Mouse (Mus musculus): Measurements from ENCODE around the gene Tnp2. TPM values are rescaled to one million over a fixed set of nuclear protein-coding genes. Genes with fewer than 3 reads are reported as not detected.

The Tnp2 gene
- polyA plus RNA-seq, 1 experiment, result 0.12 TPM

- no peaks in the 10 kb centered on the region for H3K79me2 ChIP-seq (ENCODE audit: control insufficient read depth, insufficient read depth)
- TF ChIP-seq TCF12 (IDR thresholded peaks at IDR 0.05; ENCODE audit: insufficient read depth, poor library complexity, severe bottlenecking) (no peak), MYOD1 (IDR thresholded peaks at IDR 0.05; ENCODE audit: control insufficient read depth in 1 of 3, insufficient read length in 2 of 3, low read depth in 2 of 3) (no peak), TCF3 (IDR thresholded peaks at IDR 0.05; ENCODE audit: insufficient read length, low read depth) (no peak), REST (IDR thresholded peaks at IDR 0.05; ENCODE audit: insufficient read depth, insufficient read length) (no peak), POLR2AphosphoS2 (IDR thresholded peaks at IDR 0.05; ENCODE audit: insufficient read length, low read depth) (no peak), E2F4 (IDR thresholded peaks at IDR 0.05; ENCODE audit: insufficient read depth) (no peak), MAX (IDR thresholded peaks at IDR 0.05; ENCODE audit: low read depth) (no peak), SRF (IDR thresholded peaks at IDR 0.05; ENCODE audit: control insufficient read depth, insufficient read length, low read depth) (no peak), CEBPB (IDR thresholded peaks at IDR 0.05; ENCODE audit: insufficient read depth, poor library complexity, severe bottlenecking) (no peak), USF1 (IDR thresholded peaks at IDR 0.05; ENCODE audit: low read depth) (no peak)
- H3K27me3 ChIP-seq (ENCODE audit: control insufficient read depth, insufficient read depth, insufficient read length), result no peaks in the 10 kb centered on the region
- H3K4me2 ChIP-seq (ENCODE audit: low read depth), result peak overlapping the region; percentile 90
- H3K36me3 ChIP-seq (ENCODE audit: control insufficient read depth, insufficient read depth), result no peaks in the 10 kb centered on the region
- peak overlapping the region; percentile 89 for H3ac ChIP-seq (ENCODE audit: control insufficient read depth, insufficient read length)
- peak overlapping the region; percentile 0 for H3K4me3 ChIP-seq
These were observed 46.1 kb upstream of the Tnp2 start for GRCm38 (mm10) chr16:10834542-10834910.

GRCm38 (mm10) chr16:10828461-10828805 is 40.0 kb upstream of the Tnp2 start:
- no peaks in the 10 kb centered on the region for H3K79me2 ChIP-seq (ENCODE audit: control insufficient read depth, insufficient read depth)
- no peak overlapping the region for H3K4me3 ChIP-seq
- no peaks in the 10 kb centered on the region for H3K27me3 ChIP-seq (ENCODE audit: control insufficient read depth, insufficient read depth, insufficient read length)
- H3K36me3 ChIP-seq (ENCODE audit: control insufficient read depth, insufficient read depth), result no peaks in the 10 kb centered on the region
- H3ac ChIP-seq (ENCODE audit: control insufficient read depth, insufficient read length), result no peak overlapping the region
- H3K4me2 ChIP-seq (ENCODE audit: low read depth), result no peak overlapping the region
- no peak for TF ChIP-seq E2F4 (IDR thresholded peaks at IDR 0.05; ENCODE audit: insufficient read depth)
- TF ChIP-seq SRF (IDR thresholded peaks at IDR 0.05; ENCODE audit: control insufficient read depth, insufficient read length, low read depth), result no peak
- no peak for TF ChIP-seq POLR2A (IDR thresholded peaks at IDR 0.05; ENCODE audit: insufficient read length, low read depth)
- TF ChIP-seq MYOD1 (IDR thresholded peaks at IDR 0.05; ENCODE audit: control insufficient read depth in 1 of 3, insufficient read length in 2 of 3, low read depth in 2 of 3), result no peak
- no peak for TF ChIP-seq TCF3 (IDR thresholded peaks at IDR 0.05; ENCODE audit: insufficient read length, low read depth)
- no peak for TF ChIP-seq POLR2AphosphoS2 (IDR thresholded peaks at IDR 0.05; ENCODE audit: insufficient read length, low read depth)
- TF ChIP-seq MYOG (IDR thresholded peaks at IDR 0.05; ENCODE audit: control insufficient read depth in 1 of 3, insufficient read depth in 1 of 3, insufficient read length in 2 of 3, low read depth in 2 of 3), result no peak
- TF ChIP-seq CEBPB (IDR thresholded peaks at IDR 0.05; ENCODE audit: insufficient read depth, poor library complexity, severe bottlenecking), result no peak
- no peak for TF ChIP-seq TCF12 (IDR thresholded peaks at IDR 0.05; ENCODE audit: insufficient read depth, poor library complexity, severe bottlenecking)

- no peaks in the 10 kb centered on the region for H3K36me3 ChIP-seq (ENCODE audit: control insufficient read depth, insufficient read depth)
- H3ac ChIP-seq (ENCODE audit: control insufficient read depth, insufficient read length), result no peak overlapping the region
- TF ChIP-seq MYOG (IDR thresholded peaks at IDR 0.05; ENCODE audit: control insufficient read depth in 1 of 3, insufficient read depth in 1 of 3, insufficient read length in 2 of 3, low read depth in 2 of 3) (no peak), CEBPB (IDR thresholded peaks at IDR 0.05; ENCODE audit: insufficient read depth, poor library complexity, severe bottlenecking) (no peak), SRF (IDR thresholded peaks at IDR 0.05; ENCODE audit: control insufficient read depth, insufficient read length, low read depth) (no peak)
- no peaks in the 10 kb centered on the region for H3K79me2 ChIP-seq (ENCODE audit: control insufficient read depth, insufficient read depth)
- H3K27me3 ChIP-seq (ENCODE audit: control insufficient read depth, insufficient read depth, insufficient read length), result no peaks in the 10 kb centered on the region
- no peak overlapping the region for H3K4me2 ChIP-seq (ENCODE audit: low read depth)
- no peak overlapping the region for H3K4me3 ChIP-seq
These were observed 39.5 kb upstream of the Tnp2 start for GRCm38 (mm10) chr16:10827766-10828460.

- H3K4me2 ChIP-seq (ENCODE audit: low read depth), result no peak overlapping the region
- H3K27me3 ChIP-seq (ENCODE audit: control insufficient read depth, insufficient read depth, insufficient read length), result no peaks in the 10 kb centered on the region
- no peak overlapping the region for H3ac ChIP-seq (ENCODE audit: control insufficient read depth, insufficient read length)
- H3K36me3 ChIP-seq (ENCODE audit: control insufficient read depth, insufficient read depth), result no peaks in the 10 kb centered on the region
- H3K4me3 ChIP-seq, result no peak overlapping the region
- TF ChIP-seq MYOG (IDR thresholded peaks at IDR 0.05; ENCODE audit: control insufficient read depth in 1 of 3, insufficient read depth in 1 of 3, insufficient read length in 2 of 3, low read depth in 2 of 3), result no peak
- H3K79me2 ChIP-seq (ENCODE audit: control insufficient read depth, insufficient read depth), result no peaks in the 10 kb centered on the region
These were observed 38.8 kb upstream of the Tnp2 start for GRCm38 (mm10) chr16:10827269-10827668.

- no peak overlapping the region for H3K4me2 ChIP-seq (ENCODE audit: low read depth)
- H3ac ChIP-seq (ENCODE audit: control insufficient read depth, insufficient read length), result no peak overlapping the region
- no peak overlapping the region for H3K4me3 ChIP-seq
- no peaks in the 10 kb centered on the region for H3K27me3 ChIP-seq (ENCODE audit: control insufficient read depth, insufficient read depth, insufficient read length)
- TF ChIP-seq MYOG (IDR thresholded peaks at IDR 0.05; ENCODE audit: control insufficient read depth in 1 of 3, insufficient read depth in 1 of 3, insufficient read length in 2 of 3, low read depth in 2 of 3) (no peak), POLR2AphosphoS2 (IDR thresholded peaks at IDR 0.05; ENCODE audit: insufficient read length, low read depth) (no peak), CEBPB (IDR thresholded peaks at IDR 0.05; ENCODE audit: insufficient read depth, poor library complexity, severe bottlenecking) (no peak), USF1 (IDR thresholded peaks at IDR 0.05; ENCODE audit: low read depth) (no peak), REST (IDR thresholded peaks at IDR 0.05; ENCODE audit: insufficient read depth, insufficient read length) (no peak), TCF3 (IDR thresholded peaks at IDR 0.05; ENCODE audit: insufficient read length, low read depth) (no peak), TCF12 (IDR thresholded peaks at IDR 0.05; ENCODE audit: insufficient read depth, poor library complexity, severe bottlenecking) (no peak), MAX (IDR thresholded peaks at IDR 0.05; ENCODE audit: low read depth) (no peak), MYOD1 (IDR thresholded peaks at IDR 0.05; ENCODE audit: control insufficient read depth in 1 of 3, insufficient read length in 2 of 3, low read depth in 2 of 3) (no peak), E2F4 (IDR thresholded peaks at IDR 0.05; ENCODE audit: insufficient read depth) (no peak), SRF (IDR thresholded peaks at IDR 0.05; ENCODE audit: control insufficient read depth, insufficient read length, low read depth) (no peak), POLR2A (IDR thresholded peaks at IDR 0.05; ENCODE audit: insufficient read length, low read depth) (no peak)
- H3K79me2 ChIP-seq (ENCODE audit: control insufficient read depth, insufficient read depth), result no peaks in the 10 kb centered on the region
- no peaks in the 10 kb centered on the region for H3K36me3 ChIP-seq (ENCODE audit: control insufficient read depth, insufficient read depth)
These were observed 37.4 kb upstream of the Tnp2 start for GRCm38 (mm10) chr16:10825840-10826239.
